Mouse (Mus musculus) embryonic fibroblast, embryonic 13.5 days (primary cell): ENCODE measurements around the gene Gm20388.

Experiments used
- CTCF ChIP-seq: IDR thresholded peaks from 2 replicates; pipeline ENCODE4 v1.5.1; 2011; ENCODE audit warnings: mild to moderate bottlenecking, control low read depth, low read length, moderate library complexity, borderline replicate concordance; ENCODE audit not compliant: insufficient read depth
- POLR2A ChIP-seq: IDR thresholded peaks from 2 replicates; pipeline ENCODE4 v1.6.1; 2011; ENCODE audit warnings: low read depth, mild to moderate bottlenecking, control low read depth, low read length, moderate library complexity

- peak; percentile 84 for TF ChIP-seq POLR2A
- TF ChIP-seq CTCF, result no peak
Observed at GRCm38 (mm10) chr8:123332262-123333090, 3421.8 kb downstream of the Gm20388 start, which contains the start of gene Spire2.
